Mouse (Mus musculus): Measurements from ENCODE around the gene Syt13. TPM values are rescaled to one million over a fixed set of nuclear protein-coding genes. Genes with fewer than 3 reads are reported as not detected.
A peak's percentile ranks its signal among the peaks of the same experiment; 100 is the strongest.

Syt13 gene
- polyA plus RNA-seq, 1 experiment = 125 TPM

DNA sequence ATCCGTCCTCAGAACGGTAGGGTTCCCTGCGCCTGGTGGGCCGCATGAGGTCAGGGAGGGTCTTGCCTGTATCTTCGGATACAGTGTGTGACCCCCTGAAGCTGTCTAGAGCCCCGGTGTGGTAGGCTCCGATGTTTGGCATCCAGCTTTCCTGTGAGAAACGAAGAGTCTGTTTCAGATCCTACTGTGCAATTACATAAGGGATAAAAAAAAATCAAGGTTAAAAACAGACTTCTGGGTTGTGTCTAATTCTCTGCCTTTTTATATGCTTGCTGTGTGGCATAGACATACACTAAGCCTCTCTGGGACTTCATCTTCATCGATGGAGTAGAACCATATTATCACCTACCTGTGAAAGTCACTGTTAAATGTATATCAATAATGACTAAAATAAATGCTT is 26.1 kb downstream of the Syt13 start:
- peaks cover 52% of the 10 kb centered on the region for H3K79me2 ChIP-seq (ENCODE audit: control insufficient read depth, insufficient read depth)
- H3K79me3 ChIP-seq (ENCODE audit: low read depth) = peaks cover 7% of the 10 kb centered on the region
- H3K27me3 ChIP-seq (ENCODE audit: control insufficient read depth, insufficient read depth, insufficient read length) = no peaks in the 10 kb centered on the region
- no peak overlapping the region for H3ac ChIP-seq (ENCODE audit: control insufficient read depth, insufficient read length, low read depth)
- no peak for TF ChIP-seq CTCF (IDR thresholded peaks at IDR 0.05; ENCODE audit: control insufficient read depth, insufficient read depth, insufficient read length)
- TF ChIP-seq MYOD1 (IDR thresholded peaks at IDR 0.05; ENCODE audit: control insufficient read depth, insufficient read length, low read depth) = no peak
- TF ChIP-seq MAX (IDR thresholded peaks at IDR 0.05) = no peak
- no peak for TF ChIP-seq FOSL1 (IDR thresholded peaks at IDR 0.05; ENCODE audit: insufficient read depth, low read length, poor library complexity, severe bottlenecking)
- no peak for TF ChIP-seq USF1 (IDR thresholded peaks at IDR 0.05; ENCODE audit: low read depth)
- no peak for TF ChIP-seq CEBPB (IDR thresholded peaks at IDR 0.05; ENCODE audit: low read depth)
- no peak for TF ChIP-seq MYOG (IDR thresholded peaks at IDR 0.05; ENCODE audit: control insufficient read depth, extremely low read depth, insufficient read length)
- H3K36me3 ChIP-seq (ENCODE audit: control insufficient read depth, insufficient read depth) = peaks cover 50% of the 10 kb centered on the region
- no peak overlapping the region for H3K4me3 ChIP-seq (ENCODE audit: insufficient read depth, poor library complexity, severe bottlenecking)

DNA sequence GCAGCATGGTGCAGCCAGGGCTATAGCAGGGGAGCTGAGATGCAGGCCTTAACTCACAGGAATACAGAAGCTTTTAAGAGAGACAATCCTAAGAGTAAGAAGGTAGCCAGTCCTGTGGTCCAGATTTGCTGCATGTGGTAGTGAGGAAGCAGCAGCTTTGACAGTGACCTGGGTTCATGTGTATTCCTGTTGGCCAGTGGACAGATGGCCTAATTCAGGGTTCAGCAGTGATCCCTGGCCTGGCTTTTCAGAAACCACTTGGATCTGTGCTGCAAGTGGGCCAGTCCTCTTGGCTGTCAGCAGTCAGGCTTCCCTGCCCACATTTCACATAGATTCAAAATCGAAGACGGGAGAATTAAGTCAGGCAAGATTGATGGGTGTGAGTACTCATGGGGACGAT is 26.6 kb downstream of the Syt13 start:
- Histone ChIP-seq H3ac (ENCODE audit: control insufficient read depth, insufficient read length, low read depth) (no peak overlapping the region), H3K79me2 (ENCODE audit: control insufficient read depth, insufficient read depth) (peaks cover 52% of the 10 kb centered on the region)
- TF ChIP-seq USF1 (IDR thresholded peaks at IDR 0.05; ENCODE audit: low read depth) (no peak), MYOG (IDR thresholded peaks at IDR 0.05; ENCODE audit: control insufficient read depth, extremely low read depth, insufficient read length) (no peak), MYOD1 (IDR thresholded peaks at IDR 0.05; ENCODE audit: control insufficient read depth, insufficient read length, low read depth) (no peak)

GRCm38 (mm10) chr2:92943406-92943805 is 28.5 kb downstream of the Syt13 start:
- peaks cover 60% of the 10 kb centered on the region for H3K36me3 ChIP-seq (ENCODE audit: control insufficient read depth, insufficient read depth)
- TF ChIP-seq CEBPB (IDR thresholded peaks at IDR 0.05; ENCODE audit: low read depth) (no peak), FOSL1 (IDR thresholded peaks at IDR 0.05; ENCODE audit: insufficient read depth, low read length, poor library complexity, severe bottlenecking) (no peak), CTCF (IDR thresholded peaks at IDR 0.05; ENCODE audit: control insufficient read depth, insufficient read depth, insufficient read length) (no peak)
- peaks cover 10% of the 10 kb centered on the region for H3K79me3 ChIP-seq (ENCODE audit: low read depth)
- H3K4me3 ChIP-seq (ENCODE audit: insufficient read depth, poor library complexity, severe bottlenecking) = no peak overlapping the region
- H3ac ChIP-seq (ENCODE audit: control insufficient read depth, insufficient read length, low read depth) = no peak overlapping the region
- H3K27me3 ChIP-seq (ENCODE audit: control insufficient read depth, insufficient read depth, insufficient read length) = no peaks in the 10 kb centered on the region
- H3K79me2 ChIP-seq (ENCODE audit: control insufficient read depth, insufficient read depth) = peaks cover 51% of the 10 kb centered on the region

More for the DNA sequence above, 26.6 kb downstream of the Syt13 start:
- H3K27me3 ChIP-seq (ENCODE audit: control insufficient read depth, insufficient read depth, insufficient read length) = no peaks in the 10 kb centered on the region
- no peak overlapping the region for H3K4me3 ChIP-seq (ENCODE audit: insufficient read depth, poor library complexity, severe bottlenecking)
- H3K79me3 ChIP-seq (ENCODE audit: low read depth) = peaks cover 9% of the 10 kb centered on the region
- peaks cover 55% of the 10 kb centered on the region for H3K36me3 ChIP-seq (ENCODE audit: control insufficient read depth, insufficient read depth)

DNA sequence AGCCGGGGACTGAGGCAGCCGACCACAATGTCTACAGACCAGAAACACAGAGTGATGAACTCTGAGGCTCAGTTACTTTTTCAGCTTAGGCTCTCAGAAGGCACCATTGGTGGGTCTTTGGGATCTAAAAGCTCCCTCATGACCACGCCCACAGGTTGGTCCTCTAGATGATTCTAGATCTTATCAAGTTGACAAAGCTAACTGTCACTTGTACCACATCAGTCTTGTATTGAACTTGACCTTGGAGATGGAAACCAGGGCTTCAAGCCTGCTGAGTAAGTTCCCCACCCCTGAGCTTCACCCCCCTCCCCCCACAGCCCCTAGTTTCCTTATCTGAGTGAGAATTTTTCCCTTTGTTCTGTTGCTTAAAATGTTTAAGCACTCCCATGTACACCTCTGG is 29.5 kb downstream of the Syt13 start:
- TF ChIP-seq USF1 (IDR thresholded peaks at IDR 0.05; ENCODE audit: low read depth) (no peak), CTCF (IDR thresholded peaks at IDR 0.05; ENCODE audit: control insufficient read depth, insufficient read depth, insufficient read length) (no peak), MAX (IDR thresholded peaks at IDR 0.05) (no peak), CEBPB (IDR thresholded peaks at IDR 0.05; ENCODE audit: low read depth) (no peak), MYOG (IDR thresholded peaks at IDR 0.05; ENCODE audit: control insufficient read depth, extremely low read depth, insufficient read length) (no peak), MYOD1 (IDR thresholded peaks at IDR 0.05; ENCODE audit: control insufficient read depth, insufficient read length, low read depth) (no peak), FOSL1 (IDR thresholded peaks at IDR 0.05; ENCODE audit: insufficient read depth, low read length, poor library complexity, severe bottlenecking) (no peak)
- H3K36me3 ChIP-seq (ENCODE audit: control insufficient read depth, insufficient read depth) = peaks cover 62% of the 10 kb centered on the region
- H3K4me3 ChIP-seq (ENCODE audit: insufficient read depth, poor library complexity, severe bottlenecking) = no peak overlapping the region
- no peaks in the 10 kb centered on the region for H3K27me3 ChIP-seq (ENCODE audit: control insufficient read depth, insufficient read depth, insufficient read length)
- H3K79me3 ChIP-seq (ENCODE audit: low read depth) = peaks cover 10% of the 10 kb centered on the region
- peaks cover 50% of the 10 kb centered on the region for H3K79me2 ChIP-seq (ENCODE audit: control insufficient read depth, insufficient read depth)
- no peak overlapping the region for H3ac ChIP-seq (ENCODE audit: control insufficient read depth, insufficient read length, low read depth)

DNA sequence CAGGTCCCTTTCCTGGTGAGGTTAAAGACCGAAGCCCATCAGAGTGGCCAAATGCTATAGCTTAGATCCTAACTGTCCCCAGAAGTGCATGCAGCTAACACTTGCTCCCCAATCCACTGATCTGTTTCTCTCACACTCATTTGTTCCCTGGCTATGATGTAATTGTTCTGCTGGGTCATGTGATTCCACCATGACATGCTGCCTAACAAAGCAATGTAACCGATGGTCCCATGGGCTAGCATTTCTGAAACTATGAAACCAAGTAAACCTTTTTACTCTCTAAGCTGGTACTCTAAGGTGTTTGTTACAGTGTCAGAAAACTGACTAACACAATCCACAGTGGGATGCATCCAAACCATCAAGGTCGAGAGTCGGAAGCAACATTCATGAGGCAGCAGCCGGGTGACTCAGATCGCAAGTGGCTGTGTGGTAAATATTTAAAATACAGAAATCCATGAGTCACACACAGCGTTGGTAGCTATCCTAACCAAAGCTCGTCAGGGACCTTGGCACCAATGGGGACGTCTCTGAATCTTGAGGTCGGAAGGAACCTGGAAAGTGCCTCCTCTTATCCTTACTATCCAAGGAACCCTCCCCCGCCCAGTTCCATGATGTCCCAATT is 30.3 kb downstream of the Syt13 start:
- TF ChIP-seq MYOG (IDR thresholded peaks at IDR 0.05; ENCODE audit: control insufficient read depth, extremely low read depth, insufficient read length) (no peak), MYOD1 (IDR thresholded peaks at IDR 0.05; ENCODE audit: control insufficient read depth, insufficient read length, low read depth) (peak; percentile 53), CTCF (IDR thresholded peaks at IDR 0.05; ENCODE audit: control insufficient read depth, insufficient read depth, insufficient read length) (no peak), CEBPB (IDR thresholded peaks at IDR 0.05; ENCODE audit: low read depth) (peak; percentile 88), FOSL1 (IDR thresholded peaks at IDR 0.05; ENCODE audit: insufficient read depth, low read length, poor library complexity, severe bottlenecking) (peak; percentile 94), USF1 (IDR thresholded peaks at IDR 0.05; ENCODE audit: low read depth) (peak; percentile 79), MAX (IDR thresholded peaks at IDR 0.05) (no peak)
- Histone ChIP-seq H3K79me2 (ENCODE audit: control insufficient read depth, insufficient read depth) (peaks cover 41% of the 10 kb centered on the region), H3K79me3 (ENCODE audit: low read depth) (peaks cover 8% of the 10 kb centered on the region), H3K36me3 (ENCODE audit: control insufficient read depth, insufficient read depth) (peaks cover 57% of the 10 kb centered on the region), H3ac (ENCODE audit: control insufficient read depth, insufficient read length, low read depth) (no peak overlapping the region), H3K4me3 (ENCODE audit: insufficient read depth, poor library complexity, severe bottlenecking) (no peak overlapping the region), H3K27me3 (ENCODE audit: control insufficient read depth, insufficient read depth, insufficient read length) (no peaks in the 10 kb centered on the region)

Data from C2C12 (cell line).